Mouse (Mus musculus): Measurements from ENCODE around the gene Napsa.

The Napsa gene

DNA sequence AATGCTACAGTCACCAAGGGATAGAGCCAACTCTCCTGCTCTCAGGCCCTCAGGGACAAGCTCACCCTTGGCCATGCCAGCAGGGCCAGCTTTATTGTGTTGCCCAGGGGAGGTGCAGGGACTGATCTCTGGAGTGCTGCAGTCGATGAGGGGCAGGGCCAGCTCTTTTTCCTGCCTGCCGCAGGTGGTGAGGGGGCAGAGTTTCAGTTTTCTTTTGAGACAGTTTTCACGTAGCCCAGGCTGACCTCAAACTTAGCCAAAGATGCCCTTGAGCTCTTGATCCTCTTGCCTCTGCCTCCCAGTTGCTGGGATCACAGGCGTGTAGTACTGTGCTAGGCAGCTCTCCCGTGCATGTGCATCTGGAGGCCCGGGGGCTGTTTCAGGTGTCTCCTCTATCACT lies 1.2 kb upstream of the Napsa start:
- no peak for DNase-seq (ENCODE audit: low read depth, low spot score)

DNA sequence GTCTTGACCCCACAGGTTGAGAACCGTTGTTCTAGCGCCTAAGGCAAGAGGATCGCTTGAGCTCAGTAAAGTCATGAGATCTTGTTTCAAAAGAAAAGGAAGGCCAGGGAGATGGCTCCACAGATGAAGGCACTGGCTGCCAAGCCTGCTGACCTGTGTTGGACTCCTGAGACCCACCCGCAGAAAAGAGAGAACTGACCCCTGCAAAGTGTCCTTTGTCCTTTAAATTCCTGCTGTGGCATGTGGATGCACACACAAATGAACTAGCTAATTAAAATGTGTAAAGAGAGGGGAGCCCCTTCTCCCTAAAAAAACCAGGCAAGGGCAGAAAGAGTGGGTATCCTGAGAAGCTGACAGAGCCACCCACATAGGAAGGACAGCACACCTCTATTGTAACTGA lies 369 bp upstream of the Napsa start:
- DNase-seq (ENCODE audit: low read depth, low spot score): no peak

DNA sequence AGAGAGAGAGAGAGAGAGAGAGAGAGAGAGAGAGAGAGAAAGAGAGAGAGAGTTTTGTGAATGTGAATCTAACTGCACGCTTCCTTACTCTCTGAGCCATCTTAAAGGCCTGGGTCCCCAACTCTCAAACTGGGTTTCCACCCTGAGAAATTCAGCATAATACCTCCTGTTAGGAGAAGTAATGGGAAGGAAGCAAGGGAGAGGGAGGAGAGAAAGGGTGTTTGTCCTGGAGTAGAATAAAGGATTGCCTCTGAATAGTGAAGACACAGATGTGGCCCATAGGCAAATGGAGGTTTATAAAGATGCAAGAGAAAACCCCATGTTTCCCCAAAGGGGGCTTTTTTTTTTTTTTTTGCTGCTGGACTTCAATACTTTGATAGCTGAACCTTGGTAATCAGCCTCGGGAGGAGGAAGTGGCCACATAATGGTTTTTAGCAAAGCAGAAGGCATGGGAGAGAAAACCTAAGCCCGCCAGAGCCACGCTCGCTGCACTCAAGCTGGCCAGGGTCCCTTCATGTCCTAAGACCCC lies 840 bp downstream of the Napsa start:
- no peak for DNase-seq (ENCODE audit: low read depth, low spot score)

DNA sequence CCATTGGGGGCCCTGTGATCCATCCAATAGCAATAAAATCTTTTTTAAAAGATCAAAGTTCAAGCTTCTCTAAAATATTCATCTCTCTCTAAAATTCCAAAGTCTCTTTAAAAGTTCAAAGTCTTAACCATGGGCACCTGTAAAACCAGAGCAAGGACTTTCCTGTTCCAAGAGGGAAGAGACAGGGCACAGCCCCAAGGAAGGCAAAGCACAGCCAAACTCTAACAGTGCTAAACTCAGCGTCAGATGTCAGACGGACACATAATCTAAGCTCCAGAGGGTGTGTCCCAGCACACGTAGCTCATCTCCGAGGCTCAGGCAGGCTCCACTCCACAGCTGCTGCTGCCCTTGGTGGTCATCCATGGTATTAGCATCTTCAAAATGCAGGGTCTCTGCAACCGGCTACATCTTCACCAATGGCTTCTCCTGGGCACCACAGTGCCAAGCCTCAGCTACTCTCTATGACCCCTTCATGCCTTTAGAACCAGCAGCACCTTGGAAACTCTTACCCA lies 4.2 kb downstream of the Napsa start:
- DNase-seq (ENCODE audit: low read depth, low spot score): no peak

DNA sequence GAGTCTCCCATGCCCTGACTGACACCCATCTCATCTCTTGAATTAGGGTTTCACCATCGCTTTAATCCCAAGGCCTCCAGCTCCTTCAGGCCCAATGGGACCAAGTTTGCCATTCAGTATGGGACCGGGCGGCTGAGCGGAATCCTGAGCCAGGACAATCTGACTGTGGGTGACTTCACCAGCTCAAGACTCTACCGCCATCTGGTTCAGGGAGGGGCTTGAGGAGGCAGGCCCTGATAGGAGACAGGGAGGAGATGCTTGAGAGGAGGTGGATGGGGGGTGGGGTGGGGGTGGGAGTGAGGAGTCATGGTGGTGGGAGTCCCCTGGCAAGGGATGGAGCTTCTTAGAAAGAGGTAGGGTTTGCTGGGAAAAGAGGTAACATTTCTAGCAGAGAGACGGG lies 9.5 kb downstream of the Napsa start:
- no peak for DNase-seq (ENCODE audit: low read depth, low spot score)

DNA sequence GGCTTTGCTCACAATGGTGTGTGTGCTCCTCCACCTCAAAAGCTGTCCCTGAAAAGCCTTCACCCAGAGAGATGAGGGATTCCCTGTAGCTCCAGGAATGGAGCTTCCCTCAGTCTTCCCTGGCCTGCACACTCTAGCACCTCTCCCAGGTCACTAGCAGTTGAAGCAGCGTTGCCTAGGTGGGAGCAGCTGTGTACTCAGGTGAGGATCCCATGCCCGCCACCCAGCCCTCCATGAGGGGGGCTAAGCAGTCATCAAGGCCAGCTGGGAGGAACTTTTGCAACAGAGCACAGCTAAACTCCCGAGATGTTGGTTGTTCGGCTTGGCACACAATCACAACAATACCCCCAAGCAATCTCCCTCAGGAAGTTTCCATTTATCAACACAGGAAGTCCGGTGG lies 10.5 kb downstream of the Napsa start:
- no peak for DNase-seq (ENCODE audit: low read depth, low spot score)

DNA sequence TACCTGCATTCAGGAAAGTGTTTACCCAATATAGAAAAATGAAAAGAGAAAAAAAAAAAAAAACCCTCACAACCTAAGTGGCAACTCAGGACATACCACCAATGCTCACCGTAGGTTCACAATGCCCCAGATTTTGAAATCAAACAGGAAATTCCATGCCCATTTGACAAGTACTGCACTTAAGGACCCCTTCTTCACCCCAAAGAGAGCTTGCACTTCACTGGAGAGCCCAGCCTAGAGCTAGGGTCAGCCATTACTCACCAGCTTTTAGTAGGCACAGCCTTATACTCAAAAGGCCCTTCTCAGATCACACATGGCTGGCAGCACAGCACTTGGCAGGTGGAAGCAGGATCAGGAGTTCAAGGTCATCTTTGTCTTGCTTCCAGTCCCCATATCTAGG lies 11.0 kb downstream of the Napsa start:
- no peak for DNase-seq (ENCODE audit: low read depth, low spot score)

DNA sequence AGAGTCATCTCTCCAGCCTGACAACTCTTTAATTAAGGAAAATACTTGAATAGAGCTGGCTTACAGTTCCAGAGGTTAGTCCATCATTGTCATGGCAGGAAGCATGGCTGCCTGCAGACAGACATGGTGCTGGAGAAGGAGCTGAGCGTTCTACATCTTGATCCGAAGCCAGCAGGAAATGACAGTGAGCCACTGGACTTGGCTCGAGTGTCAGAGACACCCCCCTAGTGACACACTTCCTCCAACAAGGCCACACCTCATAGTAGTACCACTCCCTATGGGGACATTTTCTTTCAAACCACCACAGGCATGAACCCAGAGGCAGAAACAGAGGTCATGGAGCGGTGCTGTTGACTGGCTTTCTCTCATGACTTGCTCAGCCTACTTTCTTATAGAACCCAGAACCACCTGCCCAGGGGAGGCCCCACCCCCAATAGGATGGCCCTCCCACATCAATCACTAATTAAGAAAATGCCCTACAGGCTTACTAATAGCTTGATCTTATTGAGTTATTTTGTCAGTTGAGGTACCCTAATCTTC lies 12.2 kb downstream of the Napsa start:
- no peak for DNase-seq (ENCODE audit: low read depth, low spot score)

DNA sequence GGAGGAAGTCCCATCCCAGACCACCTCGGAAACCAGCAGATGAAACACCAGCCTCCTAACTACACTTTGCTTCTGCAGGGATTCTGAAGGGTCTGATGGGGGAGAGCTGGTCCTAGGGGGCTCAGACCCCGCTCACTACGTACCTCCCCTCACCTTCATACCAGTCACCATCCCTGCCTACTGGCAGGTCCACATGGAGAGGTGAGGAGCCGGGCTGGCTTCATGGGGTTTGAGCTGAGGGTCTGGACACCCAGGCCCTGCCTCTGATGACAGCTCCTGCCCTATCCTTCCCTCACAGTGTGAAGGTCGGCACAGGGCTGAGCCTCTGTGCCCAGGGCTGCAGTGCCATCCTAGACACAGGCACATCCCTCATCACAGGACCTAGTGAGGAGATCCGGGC lies 12.7 kb downstream of the Napsa start:
- no peak for DNase-seq (ENCODE audit: low read depth, low spot score)

DNA sequence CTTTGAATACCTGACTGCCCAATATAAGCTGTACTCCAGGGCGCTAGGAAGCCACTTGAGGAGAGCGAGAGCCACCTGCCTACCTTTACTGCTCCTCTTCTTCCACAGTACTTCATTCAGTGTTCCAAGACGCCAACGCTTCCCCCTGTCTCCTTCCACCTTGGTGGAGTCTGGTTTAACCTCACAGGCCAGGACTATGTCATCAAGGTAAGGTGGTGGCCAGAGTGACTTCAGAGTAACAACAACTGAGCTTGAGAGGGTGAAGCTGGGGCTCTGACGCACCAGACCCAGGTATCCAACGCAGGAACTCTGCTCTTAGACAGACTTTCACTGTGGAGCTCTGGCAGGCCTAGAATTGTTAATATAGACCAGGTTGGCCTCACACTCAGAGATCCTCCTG lies 13.4 kb downstream of the Napsa start:
- no peak for DNase-seq (ENCODE audit: low read depth, low spot score)

DNA sequence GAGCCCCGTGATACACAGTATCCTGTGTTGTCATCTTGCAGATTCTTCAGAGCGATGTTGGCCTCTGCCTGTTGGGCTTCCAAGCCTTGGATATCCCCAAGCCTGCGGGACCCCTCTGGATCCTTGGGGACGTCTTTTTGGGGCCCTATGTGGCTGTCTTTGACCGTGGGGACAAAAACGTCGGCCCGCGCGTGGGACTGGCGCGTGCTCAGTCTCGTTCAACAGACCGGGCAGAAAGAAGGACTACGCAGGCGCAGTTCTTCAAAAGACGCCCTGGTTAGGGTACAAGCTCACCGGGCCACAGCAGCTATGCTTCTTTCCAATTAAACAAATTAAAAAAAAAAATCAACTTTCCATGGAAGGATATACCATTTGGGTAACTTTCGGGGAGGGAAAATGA lies 14.3 kb downstream of the Napsa start:
- no peak for DNase-seq (ENCODE audit: low read depth, low spot score)

DNA sequence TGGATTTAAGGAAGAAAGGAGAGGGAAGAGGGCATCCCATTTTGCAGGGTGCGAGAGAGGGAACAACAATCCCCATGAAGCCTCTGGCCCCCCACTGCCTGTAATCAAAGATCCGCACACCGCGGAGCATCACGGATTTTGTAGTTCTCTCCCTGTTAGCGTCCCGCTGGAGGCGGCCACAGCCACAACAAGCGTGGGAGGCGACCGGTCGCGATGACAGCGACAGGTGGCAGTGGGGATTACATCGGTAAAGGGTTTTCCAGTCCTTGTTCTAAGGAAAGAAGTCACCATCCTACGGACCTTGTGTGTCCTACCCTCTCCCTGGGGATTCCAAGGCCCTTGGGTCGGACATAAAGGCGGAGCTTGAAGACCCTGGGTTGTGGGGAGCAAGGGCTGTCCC lies 14.8 kb downstream of the Napsa start:
- DNase-seq (ENCODE audit: low read depth, low spot score): no peak

DNA sequence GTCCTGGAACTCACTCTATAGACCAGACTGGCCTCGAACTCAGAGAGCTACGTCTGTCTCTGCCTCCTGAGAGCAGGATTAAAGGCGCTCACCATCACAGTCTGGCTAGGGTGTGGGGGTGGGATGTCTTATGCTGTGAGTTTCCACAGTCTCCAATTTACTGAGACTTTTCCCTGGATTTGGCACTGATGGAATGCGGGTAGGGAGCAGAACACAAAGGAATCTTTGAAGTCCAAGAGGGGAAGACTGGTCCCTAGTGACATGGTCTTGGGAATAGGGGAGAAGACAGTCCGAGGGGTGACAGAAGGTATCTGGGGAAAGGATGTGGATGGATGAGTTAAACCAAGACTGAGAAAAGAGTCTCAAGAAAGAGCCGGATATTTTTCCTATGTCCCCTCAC lies 15.5 kb downstream of the Napsa start:
- DNase-seq (ENCODE audit: low read depth, low spot score): no peak

DNA sequence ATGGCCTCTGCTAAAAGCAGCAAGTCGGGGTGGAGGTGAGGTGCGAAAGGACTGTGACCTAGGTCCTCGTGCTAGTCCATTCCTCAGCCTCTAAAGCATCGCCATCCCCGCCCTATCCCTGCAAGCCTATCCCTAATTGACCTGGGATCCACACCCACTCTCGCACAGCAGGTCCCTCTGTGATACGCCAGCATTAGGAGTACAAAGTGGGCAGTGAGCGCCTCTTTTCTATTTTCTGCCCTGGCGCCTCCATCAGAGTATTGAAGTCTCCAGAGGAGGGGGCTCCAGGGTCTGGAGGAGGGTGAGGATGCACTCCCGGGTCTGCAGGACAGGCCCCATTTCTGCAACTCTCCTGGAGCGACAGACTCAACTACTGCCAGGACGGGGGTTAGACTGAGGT lies 16.2 kb downstream of the Napsa start:
- no peak for DNase-seq (ENCODE audit: low read depth, low spot score)

DNA sequence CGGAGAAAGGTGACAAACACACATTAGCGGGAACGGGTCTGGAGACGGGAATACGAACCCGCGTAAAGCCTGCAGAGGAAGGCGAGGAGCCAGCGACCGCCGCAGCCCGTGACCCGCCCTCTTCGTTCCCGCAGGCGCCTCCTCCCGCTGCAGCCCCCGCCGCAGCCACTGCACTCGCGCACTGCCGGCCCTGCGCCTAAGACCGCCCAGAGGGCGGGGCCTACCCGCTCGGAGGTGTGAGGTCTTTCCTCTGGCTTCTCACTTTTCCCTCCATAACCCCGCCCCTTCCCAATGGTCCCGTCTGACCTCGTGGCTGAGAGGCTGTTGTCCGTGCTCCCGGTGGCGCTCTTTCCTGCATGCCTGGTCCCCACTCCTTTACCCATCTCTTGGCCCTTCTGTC lies 17.0 kb downstream of the Napsa start:
- DNase-seq (ENCODE audit: low read depth, low spot score): no peak

DNA sequence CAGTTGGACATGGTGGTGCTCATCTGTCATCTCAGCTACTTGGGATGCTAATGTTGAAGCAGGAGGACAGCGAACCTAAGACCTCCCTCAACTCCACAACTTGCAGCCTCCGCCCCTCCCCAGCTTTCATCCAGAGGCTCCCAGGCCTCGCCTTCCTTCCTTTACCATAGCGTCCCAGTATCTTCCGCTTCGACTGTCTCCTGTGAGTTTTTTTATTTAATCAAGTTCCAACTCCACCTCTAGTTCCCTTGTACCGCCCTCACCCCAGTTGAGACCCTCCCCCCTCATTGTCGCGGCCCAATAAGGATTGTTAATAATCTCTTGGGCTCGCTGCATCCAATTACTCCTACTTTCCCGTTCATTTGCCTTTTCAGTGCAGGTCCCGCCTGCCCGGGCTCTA lies 17.8 kb downstream of the Napsa start:
- DNase-seq (ENCODE audit: low read depth, low spot score): no peak

DNA sequence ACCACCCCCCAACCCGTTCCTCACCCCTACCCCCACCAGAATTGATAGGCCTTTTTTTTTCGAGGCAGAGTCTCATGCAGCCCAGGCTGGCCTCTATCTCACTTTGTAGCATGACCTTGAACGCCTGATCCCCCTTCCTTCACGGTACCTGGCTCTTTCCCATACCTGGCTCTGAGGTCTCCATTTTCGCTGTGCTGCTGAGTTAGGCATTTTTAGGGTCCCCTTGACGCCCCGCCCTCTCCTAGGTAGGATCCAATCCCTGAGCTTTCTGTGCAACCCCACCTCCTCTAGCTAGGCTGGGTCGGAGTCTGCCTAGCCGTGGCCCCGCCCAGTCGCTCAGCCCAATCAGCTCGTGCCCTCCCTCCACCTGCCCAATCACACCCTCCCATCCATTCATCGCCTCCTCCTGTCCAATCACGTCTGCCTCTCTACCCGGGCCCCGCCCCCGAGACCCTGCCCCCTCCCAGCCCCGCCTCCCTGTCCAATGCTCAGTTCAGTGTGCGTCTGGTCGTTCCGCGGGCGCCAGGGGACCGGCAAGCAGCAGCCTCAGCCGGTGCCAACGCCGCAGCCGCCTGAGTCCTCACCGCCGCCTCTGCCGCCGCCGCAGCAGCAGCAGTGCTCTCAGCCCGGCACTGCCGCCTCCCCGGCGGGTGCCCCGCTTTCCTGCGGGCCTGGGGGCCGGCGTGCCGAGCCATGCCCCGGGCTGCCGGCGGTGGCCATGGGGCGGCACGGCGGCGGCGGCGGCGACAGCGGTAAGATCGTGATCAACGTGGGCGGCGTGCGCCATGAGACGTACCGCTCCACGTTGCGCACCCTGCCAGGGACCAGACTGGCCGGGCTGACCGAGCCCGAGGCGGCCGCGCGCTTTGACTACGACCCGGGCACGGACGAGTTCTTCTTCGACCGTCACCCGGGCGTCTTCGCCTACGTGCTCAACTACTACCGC lies 18.5 kb downstream of the Napsa start, which contains the start of gene Kcnc3:
Gene Kcnc3 (plus strand): TSS at position 263 of the 946 bp plus-strand sequence.
- no peak for DNase-seq (ENCODE audit: low read depth, low spot score)

DNA sequence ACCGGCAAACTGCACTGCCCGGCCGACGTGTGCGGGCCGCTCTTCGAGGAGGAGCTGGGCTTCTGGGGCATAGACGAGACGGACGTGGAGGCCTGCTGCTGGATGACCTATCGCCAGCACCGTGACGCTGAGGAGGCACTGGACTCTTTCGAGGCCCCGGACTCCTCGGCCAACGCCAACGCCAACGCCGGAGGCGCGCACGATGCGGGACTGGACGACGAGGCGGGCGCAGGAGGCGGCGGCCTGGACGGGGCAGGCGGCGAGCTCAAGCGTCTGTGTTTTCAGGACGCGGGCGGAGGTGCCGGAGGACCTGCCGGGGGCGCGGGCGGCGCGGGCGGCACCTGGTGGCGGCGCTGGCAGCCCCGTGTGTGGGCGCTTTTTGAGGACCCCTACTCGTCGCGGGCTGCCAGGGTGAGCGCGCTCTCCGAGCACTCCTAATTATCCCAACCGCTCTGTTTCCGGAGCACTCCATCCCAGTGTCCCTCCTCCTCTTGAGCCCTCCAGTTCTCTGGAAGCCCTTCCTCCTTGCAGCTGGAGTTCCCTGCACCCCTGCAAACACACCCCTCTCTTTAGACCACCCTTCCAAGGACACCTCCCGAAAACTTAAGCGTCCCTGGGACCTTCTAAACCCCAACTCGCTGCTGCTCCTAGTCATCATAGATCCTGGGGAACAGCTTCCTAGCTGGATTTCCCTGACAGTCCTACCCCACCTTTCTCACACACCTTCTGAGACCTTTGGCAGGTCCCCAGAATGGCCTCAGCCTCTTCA lies 19.4 kb downstream of the Napsa start:
- DNase-seq (ENCODE audit: low read depth, low spot score): no peak

DNA sequence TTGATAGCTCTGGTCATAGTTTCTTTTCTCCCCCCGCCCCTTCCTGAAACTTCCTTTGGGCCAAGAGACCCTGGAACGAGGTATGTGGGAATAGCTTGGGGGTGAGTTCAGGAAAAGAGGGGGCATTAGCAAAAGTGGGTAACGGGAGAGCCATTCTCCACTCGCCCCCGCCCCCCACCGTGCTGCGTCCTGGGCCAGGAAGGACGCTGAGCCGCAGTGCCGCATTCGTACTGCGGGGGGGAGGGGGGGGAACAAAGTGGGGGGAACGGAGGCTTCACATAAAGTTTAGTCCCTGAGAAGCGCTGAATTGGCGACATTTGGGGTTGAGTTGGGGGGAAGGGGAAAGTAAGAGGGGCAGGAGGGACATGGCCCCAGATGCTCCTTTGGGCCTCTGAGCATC lies 20.9 kb downstream of the Napsa start:
- DNase-seq (ENCODE audit: low read depth, low spot score): no peak

DNA sequence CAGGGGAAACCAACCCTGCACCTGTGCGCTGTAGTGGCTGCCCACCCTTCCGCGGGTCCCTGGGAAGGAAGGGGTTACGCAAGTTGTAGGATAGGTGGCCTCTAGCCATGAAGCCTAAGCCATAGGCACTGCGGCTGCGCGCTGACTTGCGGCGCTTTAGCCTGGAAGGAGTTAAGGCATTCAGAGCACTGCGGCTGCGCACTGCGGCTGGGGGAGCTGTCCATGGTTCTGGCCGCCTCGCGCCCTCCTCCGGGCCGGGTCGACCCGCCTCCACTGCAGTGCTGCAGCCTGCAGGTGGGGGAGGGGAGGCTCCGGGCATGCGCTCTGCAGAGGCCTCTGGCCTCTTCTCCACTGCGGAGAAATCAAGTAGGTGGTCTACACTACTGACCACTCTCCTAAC lies 21.6 kb downstream of the Napsa start:
- DNase-seq (ENCODE audit: low read depth, low spot score): no peak

DNA sequence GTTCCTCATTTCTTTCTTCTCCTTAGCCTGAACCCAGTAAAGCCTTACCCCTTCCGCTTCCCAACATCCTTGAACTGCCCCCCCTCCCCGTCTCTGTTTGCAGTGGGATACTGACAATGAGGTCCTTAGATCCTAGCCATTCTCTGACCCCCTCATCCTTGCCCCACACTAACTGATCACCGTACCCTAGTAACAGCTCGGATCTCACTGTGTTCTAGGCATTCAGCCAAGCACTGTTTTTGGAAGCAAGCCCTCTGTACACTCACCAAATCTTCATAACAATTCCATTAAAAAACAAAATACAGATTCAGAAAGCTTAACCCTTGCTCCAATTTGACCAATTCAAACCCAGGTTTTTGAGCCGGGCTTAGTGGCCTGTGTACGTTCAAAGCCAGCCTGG lies 22.1 kb downstream of the Napsa start:
- DNase-seq (ENCODE audit: low read depth, low spot score): no peak

DNA sequence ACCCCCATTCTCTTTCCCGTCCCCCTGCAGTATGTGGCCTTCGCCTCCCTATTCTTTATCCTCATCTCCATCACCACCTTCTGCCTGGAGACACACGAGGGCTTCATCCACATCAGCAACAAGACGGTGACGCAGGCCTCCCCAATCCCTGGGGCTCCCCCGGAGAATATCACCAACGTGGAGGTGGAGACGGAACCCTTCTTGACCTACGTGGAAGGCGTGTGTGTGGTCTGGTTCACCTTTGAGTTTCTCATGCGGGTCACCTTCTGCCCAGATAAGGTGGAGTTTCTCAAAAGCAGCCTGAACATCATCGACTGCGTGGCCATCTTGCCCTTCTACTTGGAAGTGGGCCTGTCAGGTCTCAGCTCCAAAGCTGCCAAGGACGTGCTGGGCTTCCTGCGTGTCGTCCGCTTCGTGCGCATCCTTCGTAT lies 23.0 kb downstream of the Napsa start:
- no peak for DNase-seq (ENCODE audit: low read depth, low spot score)
